Mouse (Mus musculus) monocyte, adult 5-6 weeks (primary cell): ENCODE results near the gene Gm27029. TPM values are rescaled to one million over a fixed set of nuclear protein-coding genes. Genes with fewer than 3 reads are reported as not detected.
"Not testable (repeated sequence)": the region's sequence is repeated elsewhere in the genome, so short reads cannot be mapped to it uniquely, and the experiment has no call there.

Experiments
- ATAC-seq: fragments of 153-309, 156-312 bp; replicated peaks from 2 replicates; pipeline ENCODE4 v1.8.0; 2017; ENCODE audit warnings: mild to moderate bottlenecking; ENCODE audit not compliant: low TSS enrichment, insufficient number of reproducible peaks, severe bottlenecking, poor library complexity, low FRiP score
- total RNA-seq: library from RNA; stranded (forward); fragments of 200-1000, 200-491, 200-594 nt; gene quantifications from 3 replicates; pipeline ENCODE4 v1.2.3, GENCODE M21; 2017

Gene Gm27029
- total RNA-seq, 1 experiment from 2014 or later, result 5.1 TPM

DNA sequence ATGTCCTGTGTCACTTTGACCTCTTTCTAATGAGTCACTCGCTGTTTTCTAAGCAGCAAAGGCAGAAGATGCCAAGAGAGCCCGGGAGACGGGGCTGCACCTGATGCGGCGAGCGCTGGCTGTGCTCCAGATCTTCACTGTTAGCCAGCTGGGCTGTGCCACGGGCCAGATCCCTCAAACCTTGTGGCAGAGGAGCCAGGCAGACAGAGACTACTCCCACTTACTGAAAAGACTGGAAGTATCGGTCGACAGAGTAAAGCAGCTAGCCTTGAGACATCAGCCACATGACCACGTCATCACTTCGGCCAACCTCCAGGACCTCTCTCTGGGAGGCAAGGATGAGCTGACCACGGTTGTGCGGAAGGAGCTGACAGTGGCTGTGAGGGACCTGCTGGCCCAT lies 8.8 kb upstream of the Gm27029 start:
- ATAC-seq, result no peak

DNA sequence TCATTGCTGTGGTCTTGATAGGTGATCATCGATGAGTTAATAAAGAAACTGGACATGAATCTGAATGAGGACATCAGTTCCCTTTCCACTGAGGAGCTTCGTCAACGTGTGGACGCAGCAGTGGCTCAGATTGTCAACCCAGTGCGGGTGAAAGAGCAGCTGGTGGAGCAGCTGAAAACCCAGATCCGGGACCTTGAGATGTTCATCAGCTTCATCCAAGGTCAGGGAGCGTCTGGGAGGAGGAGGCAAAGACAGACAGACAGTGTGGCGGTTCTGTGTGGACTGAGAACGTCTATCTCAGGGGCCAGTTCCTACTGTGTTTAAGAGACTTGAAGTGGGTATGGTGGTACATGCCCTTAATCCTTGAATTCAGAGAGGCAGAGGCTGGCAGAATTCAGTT lies 6.7 kb upstream of the Gm27029 start:
- ATAC-seq, result no peak

DNA sequence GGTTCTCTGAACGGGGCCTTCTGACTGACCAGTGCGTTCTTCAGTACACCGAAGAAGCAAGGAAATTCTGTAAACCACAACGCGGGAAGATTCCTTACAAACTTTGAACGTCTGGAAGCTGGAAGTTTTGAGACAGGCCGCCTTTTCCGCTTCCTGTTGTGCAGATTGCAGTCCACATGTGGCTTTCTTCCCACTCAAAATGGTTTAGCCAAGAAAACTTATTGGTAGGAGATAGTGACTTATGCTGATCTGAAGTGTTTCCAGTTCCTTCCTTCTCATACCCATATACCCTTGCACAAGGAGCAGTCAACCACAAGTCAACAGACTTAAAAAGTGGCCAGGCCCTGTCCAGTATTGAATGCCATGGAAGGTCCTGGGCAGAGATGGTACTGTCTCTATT lies 1.6 kb upstream of the Gm27029 start:
- no peak for ATAC-seq

DNA sequence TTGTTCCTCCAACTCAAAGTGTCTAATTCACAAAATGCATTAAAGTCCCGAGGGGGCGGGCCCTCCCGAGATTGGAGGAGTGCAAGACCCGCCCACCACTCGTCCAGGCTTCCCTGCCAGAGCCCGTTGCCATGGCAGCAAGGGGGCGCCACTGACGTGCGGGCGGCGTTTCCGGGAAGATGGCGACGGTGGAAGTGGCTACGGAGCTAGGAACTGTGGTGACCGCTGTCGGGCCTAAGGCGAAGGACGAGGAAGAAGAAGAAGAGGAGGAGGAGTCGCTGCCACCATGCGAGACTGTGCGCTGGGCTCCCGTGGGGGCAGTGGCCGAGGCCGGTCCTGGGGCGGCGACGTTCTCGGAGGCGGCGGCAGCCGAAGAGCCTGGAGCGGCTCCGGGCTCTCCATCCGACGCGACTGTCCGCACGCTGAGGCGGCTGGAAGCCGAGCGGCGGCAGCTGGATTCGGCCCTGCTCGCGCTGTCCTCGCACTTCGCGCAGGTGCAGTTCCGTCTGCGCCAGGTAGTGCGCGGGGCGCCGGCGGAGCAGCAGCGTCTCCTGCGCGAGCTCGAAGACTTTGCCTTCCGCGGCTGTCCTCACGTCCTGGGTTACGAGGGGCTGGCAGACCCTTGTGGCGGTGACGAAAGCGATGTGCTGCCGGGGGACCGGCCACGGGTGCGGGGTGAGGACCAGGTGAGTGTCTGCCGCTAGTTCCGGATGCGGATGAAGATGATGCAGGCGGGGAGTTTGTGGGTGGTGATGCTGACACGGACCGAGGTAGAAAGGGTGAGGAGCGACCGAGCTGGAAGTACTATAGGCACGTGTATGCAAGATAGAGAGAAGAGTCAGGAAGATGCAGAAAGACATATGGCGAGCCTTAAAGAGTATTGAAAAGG lies 573 bp upstream of the Gm27029 start, which contains the start of the genes Rundc1 and Ptges3l:
Rundc1 (plus strand) TSS at position 161 of the 889 bp plus-strand sequence.
Ptges3l (minus strand) TSS at position 409 of the 889 bp plus-strand sequence.
- peak; percentile 99 for ATAC-seq

DNA sequence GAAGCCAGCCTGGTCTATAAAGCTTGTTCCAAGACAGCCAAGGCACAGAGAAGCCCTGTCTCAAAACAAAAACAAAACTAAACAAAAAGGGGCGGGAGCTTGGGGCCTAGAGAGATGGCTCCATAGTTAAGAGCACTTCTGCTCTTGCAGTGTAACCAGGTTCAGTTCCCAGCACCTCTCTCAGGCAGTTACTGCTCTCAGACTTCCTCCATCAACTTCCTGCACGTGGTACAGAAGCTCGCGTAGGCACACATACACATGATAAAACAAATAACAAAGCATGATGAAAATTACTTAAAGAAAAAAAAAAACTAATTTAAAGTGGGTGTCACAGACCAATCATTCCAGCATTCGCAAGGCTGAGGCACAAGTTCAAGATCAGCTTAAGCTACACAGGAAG lies 4.4 kb downstream of the Gm27029 start:
- ATAC-seq, result no peak

DNA sequence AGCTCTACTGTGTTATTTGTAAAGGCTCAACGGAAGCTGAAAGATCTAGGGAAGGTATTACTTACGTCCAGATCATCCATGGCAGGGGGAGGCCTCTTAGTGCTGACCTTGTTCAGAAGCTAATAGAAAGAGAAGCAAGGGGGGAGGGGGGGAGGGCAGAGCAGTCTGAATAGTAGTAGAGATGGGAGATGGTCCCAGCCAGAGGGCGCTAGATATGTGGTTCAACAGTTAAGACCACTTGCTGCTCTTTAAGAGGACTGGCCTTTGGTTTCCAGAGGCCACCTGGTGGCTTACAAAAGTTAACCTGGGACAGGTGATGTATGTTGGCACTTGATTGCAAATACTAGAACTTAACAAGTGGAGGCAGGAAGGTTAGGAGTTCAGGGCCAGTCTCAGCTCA lies 5.0 kb downstream of the Gm27029 start:
- ATAC-seq, result no peak

DNA sequence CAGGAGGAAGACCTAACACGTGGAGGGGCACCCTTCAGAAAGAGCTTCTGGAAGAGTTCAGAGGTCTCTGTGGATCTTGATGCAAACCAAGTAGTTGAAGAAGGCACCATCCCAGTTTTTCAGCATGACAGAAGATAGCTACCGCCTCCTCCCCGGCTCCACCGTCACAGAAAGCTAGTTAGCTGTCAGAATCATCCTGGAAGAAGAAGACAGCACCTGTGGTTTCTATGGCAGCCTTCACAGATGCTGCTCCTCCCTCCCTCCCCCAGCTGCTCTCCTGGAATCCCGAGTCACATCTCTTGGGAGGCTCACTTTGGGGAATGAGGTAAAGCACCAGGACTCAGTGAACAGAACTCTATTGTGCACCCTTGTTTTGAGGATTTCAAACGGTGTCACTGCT lies 5.6 kb downstream of the Gm27029 start:
- ATAC-seq, result no peak

DNA sequence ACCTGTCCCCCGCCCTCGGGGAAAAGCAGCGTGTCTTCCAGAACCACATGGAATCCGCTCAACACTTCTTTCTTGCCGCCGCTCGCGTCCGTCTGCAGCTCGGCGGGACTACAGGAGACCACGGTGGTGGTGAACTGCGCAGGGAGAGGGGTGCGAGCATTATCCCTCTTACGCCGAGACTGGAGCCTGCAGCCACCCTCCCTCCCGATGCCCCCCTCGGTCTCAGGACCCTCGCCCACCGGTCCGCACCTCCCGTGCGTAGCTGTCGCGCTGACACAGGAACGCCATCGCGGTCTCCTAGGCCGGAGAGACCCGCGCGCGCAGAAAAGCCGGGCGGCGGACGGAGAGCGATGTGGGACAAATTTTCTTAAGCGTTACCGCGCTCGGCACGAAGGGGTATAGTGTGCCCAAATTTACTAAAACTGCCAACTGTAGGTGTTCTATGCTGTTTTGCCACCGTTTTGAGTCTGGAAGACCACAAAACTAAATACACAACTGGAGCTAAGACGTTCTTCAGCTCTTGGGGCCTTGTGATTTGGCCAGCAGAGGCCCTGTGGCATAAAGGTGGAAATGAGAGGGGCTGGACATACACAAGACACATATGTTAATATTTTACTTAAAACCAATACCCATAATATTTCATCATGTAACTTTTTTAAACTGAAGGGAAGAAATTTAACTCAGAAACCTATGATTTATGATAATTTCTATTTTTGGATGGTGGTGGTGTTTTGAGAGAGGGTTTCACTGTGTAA lies 7.3 kb downstream of the Gm27029 start, which contains the start of gene Aarsd1:
Aarsd1 (minus strand) TSS at position 515 of the 755 bp plus-strand sequence.
- peak; percentile 87 for ATAC-seq

DNA sequence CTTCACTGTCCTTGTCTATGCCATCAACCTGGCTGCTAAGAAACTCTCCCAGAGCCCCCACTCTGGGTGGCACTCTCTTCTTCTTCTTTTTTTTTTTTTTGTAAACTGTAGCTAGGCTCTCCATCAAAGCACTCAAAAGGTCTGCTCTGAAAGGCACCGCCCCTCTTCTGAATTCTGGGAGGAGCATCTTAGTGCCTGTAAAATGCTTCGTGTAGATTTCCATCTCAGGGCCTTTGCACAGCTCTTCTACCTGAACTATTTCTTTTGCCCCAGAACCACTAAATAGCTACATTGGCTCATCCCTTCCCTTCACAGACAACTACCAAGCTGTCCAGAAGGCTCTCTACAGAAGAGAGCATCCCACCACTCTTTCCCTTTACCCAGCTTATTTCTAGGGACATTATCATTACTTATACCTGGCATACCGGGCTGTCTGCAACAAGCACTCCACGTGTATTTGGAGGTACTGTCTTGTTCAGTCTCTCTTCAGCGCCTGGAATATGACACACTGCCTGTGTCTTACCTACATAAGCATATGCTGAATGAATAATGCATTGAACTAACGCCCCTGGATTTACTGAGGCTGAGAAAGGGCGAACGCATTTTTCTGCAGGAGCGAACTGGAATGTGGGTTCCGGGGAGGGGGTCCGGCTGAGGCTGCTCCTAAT lies 8.0 kb downstream of the Gm27029 start:
- ATAC-seq, result no peak

DNA sequence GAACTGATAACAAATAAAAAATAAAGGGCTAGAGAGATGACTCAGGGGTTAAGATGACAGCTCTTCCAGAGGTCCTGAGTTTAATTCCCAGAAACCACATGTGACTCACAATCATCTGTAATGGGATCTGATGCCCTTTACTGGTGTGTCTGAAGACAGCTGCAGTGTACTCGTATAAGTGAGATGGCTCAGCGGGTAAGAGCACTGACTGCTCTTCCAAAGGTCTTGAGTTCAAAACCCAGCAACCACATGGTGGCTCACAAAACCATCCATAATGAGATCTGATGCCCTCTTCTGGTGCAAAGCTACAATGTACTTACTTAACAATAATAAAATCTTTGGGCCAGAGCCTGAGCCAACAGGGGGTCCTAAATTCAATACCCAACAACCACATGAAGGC lies 9.3 kb downstream of the Gm27029 start:
- ATAC-seq, result no peak

DNA sequence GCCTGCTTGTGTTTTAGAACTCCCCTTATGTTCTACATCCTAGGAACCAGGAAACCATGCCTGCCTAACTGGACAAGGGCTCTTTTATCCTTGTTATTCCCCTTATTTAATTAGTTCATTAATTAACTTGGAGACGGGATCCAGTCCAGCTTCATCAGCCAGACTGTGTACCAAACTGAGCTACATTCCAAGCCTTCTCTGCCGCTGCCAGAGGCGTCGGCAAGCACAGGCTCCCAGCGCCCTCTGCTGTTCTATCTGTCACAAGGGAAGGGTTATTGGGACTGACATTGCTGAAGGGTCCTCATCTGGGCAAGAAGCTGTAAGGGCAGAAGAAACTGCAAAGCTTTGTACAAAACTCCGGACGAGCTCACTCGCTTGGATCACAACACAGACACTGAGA lies 29.5 kb downstream of the Gm27029 start:
- no peak for ATAC-seq

DNA sequence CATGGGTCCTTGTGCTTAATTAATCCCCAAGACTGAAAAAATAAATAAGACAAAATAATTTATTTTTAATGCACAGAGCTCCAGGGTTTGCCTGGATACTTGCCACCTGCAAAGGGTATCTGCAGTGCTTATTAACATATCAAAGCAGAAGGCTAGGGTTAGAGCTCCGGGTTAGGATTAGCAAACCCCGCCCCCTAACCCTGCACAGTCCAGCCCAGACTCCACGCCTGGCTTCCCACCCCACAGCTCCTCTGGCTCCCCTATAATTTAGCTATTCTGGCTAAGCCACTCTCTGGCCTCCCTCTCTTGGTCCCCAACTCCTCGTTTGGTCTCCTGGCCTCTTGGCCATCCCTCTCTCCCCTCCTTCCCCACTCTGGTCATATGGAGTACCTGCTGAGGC lies 42.8 kb downstream of the Gm27029 start:
- ATAC-seq, result no peak

DNA sequence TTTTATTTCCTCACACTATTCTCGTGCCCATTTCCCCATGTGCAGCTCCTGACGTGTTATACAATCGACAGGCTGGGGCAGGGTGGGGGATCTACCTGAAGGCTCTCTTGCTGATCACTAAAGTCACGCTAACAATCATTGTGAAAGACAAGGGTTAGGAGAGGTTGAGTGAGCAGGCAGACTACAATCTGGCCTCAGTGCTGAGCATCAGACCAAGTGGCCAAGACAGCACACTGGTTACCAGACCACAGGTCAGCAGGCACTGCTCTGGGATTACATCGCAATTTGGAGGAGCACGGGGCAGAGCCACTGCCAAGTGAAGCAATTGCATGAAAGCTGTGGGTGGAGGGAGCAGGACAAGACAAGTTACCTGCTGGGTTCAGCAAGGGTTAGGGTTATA lies 45.7 kb downstream of the Gm27029 start:
- no peak for ATAC-seq

DNA sequence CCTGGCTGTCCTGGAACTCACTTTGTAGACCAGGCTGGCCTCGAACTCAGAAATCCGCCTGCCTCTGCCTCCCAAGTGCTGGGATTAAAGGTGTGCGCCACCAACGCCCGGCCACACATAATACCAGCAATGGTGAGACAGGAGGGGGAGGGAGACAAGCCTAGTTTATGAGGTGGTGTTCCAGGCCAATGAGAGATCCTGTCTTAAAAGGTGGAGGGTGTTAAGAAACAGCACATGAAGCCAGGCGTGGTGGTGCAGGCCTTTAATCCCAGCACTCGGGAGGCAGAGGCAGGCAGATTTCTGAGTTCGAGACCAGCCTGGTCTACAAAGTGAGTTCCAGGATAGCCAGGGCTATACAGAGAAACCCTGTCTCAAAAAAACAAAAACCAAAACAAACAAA lies 46.4 kb downstream of the Gm27029 start:
- ATAC-seq, result not testable (repeated sequence)

DNA sequence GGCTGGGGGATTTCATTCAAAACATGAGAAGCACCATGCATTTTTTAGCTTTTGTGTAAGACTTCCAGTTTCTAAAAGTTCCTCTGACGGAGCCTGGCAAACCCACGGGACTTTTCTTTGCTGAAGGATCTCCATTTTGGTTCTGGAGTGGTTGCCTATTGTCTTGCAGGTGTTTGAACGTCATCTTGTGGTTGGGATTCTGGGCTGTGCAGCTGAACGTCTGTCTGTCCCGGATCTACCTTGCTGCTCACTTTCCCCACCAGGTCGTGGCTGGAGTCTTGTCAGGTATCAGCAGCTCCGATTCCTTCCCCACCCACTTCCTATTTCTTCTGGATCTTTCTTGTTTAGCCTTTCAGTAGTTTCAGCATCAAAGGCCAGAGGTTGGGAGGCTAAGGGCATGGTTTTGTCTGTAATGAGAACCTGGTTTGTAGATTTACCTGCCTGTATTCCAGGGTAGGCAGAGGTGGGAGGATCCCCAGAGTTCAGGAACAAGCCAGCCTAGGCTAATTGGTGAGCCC lies 50.1 kb downstream of the Gm27029 start:
- no peak for ATAC-seq

DNA sequence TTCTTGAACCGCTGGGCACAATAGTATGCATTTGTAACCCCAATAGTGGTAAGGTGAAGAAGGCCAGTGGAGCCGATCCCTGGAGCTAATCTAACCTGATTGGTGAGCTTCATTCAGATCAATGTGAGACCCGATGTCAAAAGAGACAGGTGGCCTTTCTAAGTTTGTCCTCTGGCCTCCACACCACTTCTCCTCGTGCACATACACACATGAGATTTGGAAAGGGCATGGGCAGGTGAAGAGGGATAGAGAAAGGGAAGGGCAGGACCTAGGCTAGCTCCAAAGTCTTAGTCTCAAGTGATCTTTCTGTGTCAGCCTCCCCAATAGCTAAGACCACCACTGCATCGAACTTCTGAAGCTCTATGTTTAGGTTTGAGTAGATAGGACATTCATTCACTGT lies 54.5 kb downstream of the Gm27029 start:
- ATAC-seq, result no peak

DNA sequence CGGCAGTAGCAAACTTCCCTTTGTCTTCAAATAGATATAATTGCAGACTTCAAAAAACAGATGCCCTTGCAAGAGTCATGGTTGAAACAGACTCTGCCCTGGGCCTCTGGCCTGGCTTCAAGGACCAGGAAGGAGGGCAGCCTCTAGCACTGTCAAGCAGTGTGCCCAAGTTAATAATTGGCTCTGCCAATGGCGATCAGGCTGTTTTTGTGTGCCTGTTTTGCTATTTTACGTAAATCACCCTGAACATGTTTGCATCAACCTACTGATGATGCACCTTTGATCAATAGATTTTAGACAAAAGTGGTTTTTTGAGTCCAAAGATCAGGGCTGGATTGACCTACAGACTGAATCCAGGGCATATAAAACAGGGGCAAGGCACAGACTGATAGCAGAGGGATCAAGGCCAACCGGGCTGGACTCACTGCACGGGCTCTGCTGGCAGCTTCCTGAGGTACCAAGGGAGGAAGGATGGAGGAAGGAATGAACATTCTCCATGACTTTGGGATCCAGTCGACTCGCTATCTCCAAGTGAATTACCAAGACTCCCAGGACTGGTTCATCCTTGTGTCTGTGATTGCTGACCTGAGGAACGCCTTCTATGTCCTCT lies 57.2 kb downstream of the Gm27029 start, which contains the start of gene G6pc:
G6pc (plus strand) TSS at position 236 of the 610 bp plus-strand sequence.
- ATAC-seq, result no peak

DNA sequence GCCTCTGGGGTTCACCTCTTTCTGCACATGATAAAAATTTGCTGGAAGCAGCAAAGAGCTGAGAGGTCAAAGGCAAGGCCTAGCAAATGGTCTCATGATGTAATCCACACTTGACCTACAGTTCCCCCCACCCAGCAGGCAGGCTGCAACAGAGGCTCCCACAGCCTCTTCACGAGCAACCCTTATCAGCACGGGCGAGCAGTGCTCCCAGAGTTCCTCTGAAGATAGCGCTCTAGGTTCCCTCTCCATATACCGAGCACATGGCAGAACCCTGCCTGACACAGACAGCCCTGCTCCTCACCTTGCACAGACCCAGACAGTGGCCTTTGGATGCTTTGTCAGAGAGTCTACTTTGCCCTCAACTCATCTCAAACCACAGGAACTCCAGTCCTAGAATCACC lies 60.1 kb downstream of the Gm27029 start:
- no peak for ATAC-seq
